Mouse (Mus musculus) gastrocnemius, postnatal 10 days (tissue): ENCODE measurements around the gene Gm21887. TPM values are rescaled to one million over a fixed set of nuclear protein-coding genes. Genes with fewer than 3 reads are reported as not detected.
"Not testable (repeated sequence)": the region's sequence is repeated elsewhere in the genome, so short reads cannot be mapped to it uniquely, and the experiment has no call there.

Experiments used
- DNase-seq: peaks from one replicate; pipeline ENCODE4 v3.0.0; 2021; ENCODE audit warnings: mixed read lengths
- total RNA-seq, 2 experiments: library from RNA; stranded (reverse); gene quantifications; 2 replicates each; pipeline ENCODE4 v1.2.3; 2021

Gm21887 gene
- total RNA-seq, 2 experiments from 2014 or later: 47.0 to 72.9 TPM

- DNase-seq: not testable (repeated sequence)
Measured at GRCm38 (mm10) chrX:169983401-169984165, 25.9 kb upstream of the Gm21887 start.

- not testable (repeated sequence) for DNase-seq
Measured at GRCm38 (mm10) chrX:169984331-169984730, 25.1 kb upstream of the Gm21887 start.

GRCm38 (mm10) chrX:169984853-169985252 lies 24.6 kb upstream of the Gm21887 start:
- not testable (repeated sequence) for DNase-seq

- DNase-seq: not testable (repeated sequence)
Measured at GRCm38 (mm10) chrX:169985796-169986195, 23.7 kb upstream of the Gm21887 start.

- peak; percentile 78 for DNase-seq
Measured at GRCm38 (mm10) chrX:169986519-169987367, 22.7 kb upstream of the Gm21887 start.

- DNase-seq: peak; percentile 56
Measured at GRCm38 (mm10) chrX:169987368-169987837, 22.1 kb upstream of the Gm21887 start.

GRCm38 (mm10) chrX:169988571-169989218 lies 20.8 kb upstream of the Gm21887 start:
- DNase-seq: peak; percentile 40

GRCm38 (mm10) chrX:169989219-169989595 lies 20.3 kb upstream of the Gm21887 start:
- DNase-seq: not testable (repeated sequence)

GRCm38 (mm10) chrX:169989691-169990631 lies 19.5 kb upstream of the Gm21887 start:
- DNase-seq: peak; percentile 76

GRCm38 (mm10) chrX:169991128-169991873 lies 18.2 kb upstream of the Gm21887 start:
- DNase-seq: peak; percentile 95

GRCm38 (mm10) chrX:169992086-169992930 lies 17.2 kb upstream of the Gm21887 start:
- DNase-seq: not testable (repeated sequence)

- DNase-seq: not testable (repeated sequence)
Measured at GRCm38 (mm10) chrX:169992951-169993547, 16.4 kb upstream of the Gm21887 start.

- DNase-seq: peak; percentile 67
Measured at GRCm38 (mm10) chrX:169994011-169994865, 15.2 kb upstream of the Gm21887 start.

GRCm38 (mm10) chrX:169994866-169995711 lies 14.4 kb upstream of the Gm21887 start:
- DNase-seq: not testable (repeated sequence)

- DNase-seq: not testable (repeated sequence)
Measured at GRCm38 (mm10) chrX:169995909-169996521, 13.4 kb upstream of the Gm21887 start.

GRCm38 (mm10) chrX:169996926-169997325 lies 12.5 kb upstream of the Gm21887 start:
- peak; percentile 85 for DNase-seq

- peak; percentile 73 for DNase-seq
Measured at GRCm38 (mm10) chrX:169997456-169997853, 12.0 kb upstream of the Gm21887 start.
